Mouse (Mus musculus) ES-E14 (cell line): ENCODE measurements around the gene Osbpl10. TPM values are rescaled to one million over a fixed set of nuclear protein-coding genes. Genes with fewer than 3 reads are reported as not detected.
"Not testable (repeated sequence)": the region's sequence is repeated elsewhere in the genome, so short reads cannot be mapped to it uniquely, and the experiment has no call there.

ENCODE experiments used
- DNase-seq: peaks from one replicate; pipeline ENCODE4 v3.0.0-alpha.2; 2013; ENCODE audit warnings: low read depth, low spot score
- H3K27ac ChIP-seq: 2 replicates; pipeline ENCODE4 v1.5.1; 2012; ENCODE audit warnings: low read depth, mild to moderate bottlenecking, low read length, moderate library complexity, mixed read lengths; ENCODE audit not compliant: poor library complexity, insufficient read depth, severe bottlenecking
- H3K36me3 ChIP-seq: 2 replicates; pipeline ENCODE4 v1.6.1; 2012; ENCODE audit warnings: mild to moderate bottlenecking, low read length, moderate library complexity, mixed read lengths; ENCODE audit not compliant: control insufficient read depth, poor library complexity, insufficient read depth, severe bottlenecking
- H3K4me1 ChIP-seq, 2 experiments: fragments of 150-350 bp in 1 of 2; sonication (generic) in 1 of 2; 2 replicates each; pipeline ENCODE4 v1.6.1; 2012; ENCODE audit warnings: low read length in 2 of 2, mild to moderate bottlenecking in 1 of 2, mixed read lengths in 1 of 2; ENCODE audit not compliant: control insufficient read depth in 2 of 2, insufficient read depth in 2 of 2, poor library complexity in 1 of 2
- H3K4me3 ChIP-seq, 2 experiments: fragments of 150-350 bp in 1 of 2; sonication (generic) in 1 of 2; 2 replicates each; pipeline ENCODE4 v1.5.1; 2012; ENCODE audit warnings: low read length in 2 of 2, low read depth in 1 of 2, mild to moderate bottlenecking in 1 of 2, mixed read lengths in 1 of 2; ENCODE audit not compliant: insufficient read depth in 1 of 2, poor library complexity in 1 of 2, severe bottlenecking in 1 of 2
- H3K9ac ChIP-seq: 2 replicates; pipeline ENCODE4 v1.6.1; 2012; ENCODE audit warnings: low read depth, mild to moderate bottlenecking, low read length, mixed read lengths; ENCODE audit not compliant: poor library complexity, insufficient read depth, severe bottlenecking
- H3K9me3 ChIP-seq: fragments of 150-350 bp; sonication (generic); 2 replicates; pipeline ENCODE4 v1.6.1; 2012; ENCODE audit warnings: low read depth, mild to moderate bottlenecking, low read length; ENCODE audit not compliant: control insufficient read depth, insufficient read depth
- CHD2 ChIP-seq: IDR thresholded peaks from 2 replicates; pipeline ENCODE4 v1.6.1; 2014; ENCODE audit warnings: mild to moderate bottlenecking, low read depth, low read length, inconsistent platforms
- HCFC1 ChIP-seq: IDR thresholded peaks from 2 replicates; pipeline ENCODE4 v1.6.1; 2012; ENCODE audit warnings: low read length, inconsistent platforms, borderline replicate concordance; ENCODE audit not compliant: insufficient read depth
- MAFK ChIP-seq: IDR thresholded peaks from 2 replicates; pipeline ENCODE4 v1.6.1; 2014; ENCODE audit warnings: mild to moderate bottlenecking, low read depth, low read length, inconsistent platforms; ENCODE audit not compliant: insufficient read depth
- ZC3H11A ChIP-seq: IDR thresholded peaks from 2 replicates; pipeline ENCODE4 v1.6.1; 2012; ENCODE audit warnings: low read depth, mild to moderate bottlenecking, inconsistent platforms, low read length, borderline replicate concordance
- ZNF384 ChIP-seq: IDR thresholded peaks from 2 replicates; pipeline ENCODE4 v1.6.1; 2012; ENCODE audit warnings: low read depth, low read length, inconsistent platforms
- in situ Hi-C, 2 experiments: fragments of 600-800 bp; cut with MboI; formaldehyde crosslinking; loops; one replicate each; pipeline ENCODE4 v1.15.1; 2025; ENCODE audit warnings: low sequenced_read_pairs in 2 of 2, inconsistent platforms in 1 of 2; ENCODE audit not compliant: unreplicated experiment in 2 of 2
- total RNA-seq: library from RNA; depleted of rRNA; stranded (reverse); fragments of 300-350 nt; gene quantifications from 2 replicates; pipeline ENCODE4 v1.2.3, GENCODE M21; 2012

The Osbpl10 gene
- total RNA-seq, 1 experiment, result 15.2 TPM

- in situ Hi-C loops, result no loop called here
- Histone ChIP-seq H3K9ac (no peak overlapping the region), H3K9me3 (no peaks in the 10 kb centered on the region), H3K4me3 (no peak overlapping the region), H3K4me1 (peaks cover 12 to 29% of the 10 kb centered on the region in 2 experiments; a peak in 3 of 4 replicates), H3K27ac (peak overlapping the region; percentile 76; the same call in 1 of the 2 replicates), H3K36me3 (no peaks in the 10 kb centered on the region)
- no peak for DNase-seq
- TF ChIP-seq CHD2 (no peak), ZNF384 (no peak), ZC3H11A (no peak), MAFK (no peak), HCFC1 (no peak)
These were observed 52.2 kb downstream of the Osbpl10 start for GRCm38 (mm10) chr9:115030581-115030980.

GRCm38 (mm10) chr9:115031046-115031445 is 52.7 kb downstream of the Osbpl10 start:
- DNase-seq, H3K36me3 ChIP-seq, in situ Hi-C loops, H3K9ac ChIP-seq, H3K9me3 ChIP-seq, H3K4me3 ChIP-seq: not testable (repeated sequence)
- peaks cover 12 to 32% of the 10 kb centered on the region in 2 experiments for H3K4me1 ChIP-seq
- H3K27ac ChIP-seq, result peak overlapping the region; percentile 76; the same call in 1 of the 2 replicates

GRCm38 (mm10) chr9:115032786-115033185 is 54.4 kb downstream of the Osbpl10 start:
- in situ Hi-C loops, result no loop called here
- Histone ChIP-seq H3K9me3 (no peaks in the 10 kb centered on the region), H3K4me3 (no peak overlapping the region), H3K4me1 (peaks cover 14 to 37% of the 10 kb centered on the region in 2 experiments), H3K27ac (peak overlapping the region; percentile 38; the same call in 1 of the 2 replicates), H3K36me3 (no peaks in the 10 kb centered on the region), H3K9ac (no peak overlapping the region; the same call in 1 of the 2 replicates)
- no peak for DNase-seq
- no peak for TF ChIP-seq CHD2
- TF ChIP-seq HCFC1, result no peak
- no peak for TF ChIP-seq MAFK
- TF ChIP-seq ZC3H11A, result no peak
- TF ChIP-seq ZNF384, result no peak

GRCm38 (mm10) chr9:115034271-115034670 is 55.9 kb downstream of the Osbpl10 start:
- no peak for TF ChIP-seq CHD2
- TF ChIP-seq MAFK, result no peak
- TF ChIP-seq HCFC1, result no peak
- no peak for TF ChIP-seq ZNF384
- no peak for TF ChIP-seq ZC3H11A
- Histone ChIP-seq H3K36me3 (no peaks in the 10 kb centered on the region), H3K4me1 (peaks cover 14 to 39% of the 10 kb centered on the region in 2 experiments), H3K9me3 (no peaks in the 10 kb centered on the region), H3K4me3 (peak overlapping the region in 1 of 2 experiments; percentile 36; a peak in 1 of 4 replicates), H3K9ac (peak overlapping the region; percentile 12; the same call in 1 of the 2 replicates), H3K27ac (peak overlapping the region; percentile 75; the same call in 1 of the 2 replicates)
- in situ Hi-C loops, result no loop called here
- no peak for DNase-seq

GRCm38 (mm10) chr9:115034788-115035187 is 56.4 kb downstream of the Osbpl10 start:
- in situ Hi-C loops, result no loop called here
- peak overlapping the region; percentile 12; the same call in 1 of the 2 replicates for H3K9ac ChIP-seq

More at GRCm38 (mm10) chr9:115034788-115035187, 56.4 kb downstream of the Osbpl10 start:
- H3K4me3 ChIP-seq, result peak overlapping the region in 1 of 2 experiments; percentile 36; a peak in 1 of 4 replicates
- DNase-seq, result no peak
- no peak for TF ChIP-seq ZC3H11A
- no peak for TF ChIP-seq MAFK
- TF ChIP-seq HCFC1, result no peak
- TF ChIP-seq CHD2, result no peak
- no peak for TF ChIP-seq ZNF384
- H3K27ac ChIP-seq, result peak overlapping the region; percentile 75; the same call in 1 of the 2 replicates
- no peaks in the 10 kb centered on the region for H3K9me3 ChIP-seq
- peaks cover 16 to 39% of the 10 kb centered on the region in 2 experiments for H3K4me1 ChIP-seq
- H3K36me3 ChIP-seq, result no peaks in the 10 kb centered on the region
